Mouse (Mus musculus) ES-E14 (cell line): ENCODE data around the gene Ap1s3.

ENCODE experiments used
- CHD2 ChIP-seq: IDR thresholded peaks from 2 replicates; pipeline ENCODE4 v1.6.1; 2014; ENCODE audit warnings: mild to moderate bottlenecking, low read depth, low read length, inconsistent platforms
- HCFC1 ChIP-seq: IDR thresholded peaks from 2 replicates; pipeline ENCODE4 v1.6.1; 2012; ENCODE audit warnings: low read length, inconsistent platforms, borderline replicate concordance; ENCODE audit not compliant: insufficient read depth
- MAFK ChIP-seq: IDR thresholded peaks from 2 replicates; pipeline ENCODE4 v1.6.1; 2014; ENCODE audit warnings: mild to moderate bottlenecking, low read depth, low read length, inconsistent platforms; ENCODE audit not compliant: insufficient read depth
- ZC3H11A ChIP-seq: IDR thresholded peaks from 2 replicates; pipeline ENCODE4 v1.6.1; 2012; ENCODE audit warnings: low read depth, mild to moderate bottlenecking, inconsistent platforms, low read length, borderline replicate concordance
- ZNF384 ChIP-seq: IDR thresholded peaks from 2 replicates; pipeline ENCODE4 v1.6.1; 2012; ENCODE audit warnings: low read depth, low read length, inconsistent platforms

- TF ChIP-seq ZNF384 (no peak), HCFC1 (no peak), ZC3H11A (no peak), CHD2 (no peak), MAFK (no peak)
Observed at GRCm38 (mm10) chr1:79642680-79643079, 29.1 kb downstream of the Ap1s3 start.
